Mouse (Mus musculus): ENCODE results near the gene Syngr1.

DNA sequence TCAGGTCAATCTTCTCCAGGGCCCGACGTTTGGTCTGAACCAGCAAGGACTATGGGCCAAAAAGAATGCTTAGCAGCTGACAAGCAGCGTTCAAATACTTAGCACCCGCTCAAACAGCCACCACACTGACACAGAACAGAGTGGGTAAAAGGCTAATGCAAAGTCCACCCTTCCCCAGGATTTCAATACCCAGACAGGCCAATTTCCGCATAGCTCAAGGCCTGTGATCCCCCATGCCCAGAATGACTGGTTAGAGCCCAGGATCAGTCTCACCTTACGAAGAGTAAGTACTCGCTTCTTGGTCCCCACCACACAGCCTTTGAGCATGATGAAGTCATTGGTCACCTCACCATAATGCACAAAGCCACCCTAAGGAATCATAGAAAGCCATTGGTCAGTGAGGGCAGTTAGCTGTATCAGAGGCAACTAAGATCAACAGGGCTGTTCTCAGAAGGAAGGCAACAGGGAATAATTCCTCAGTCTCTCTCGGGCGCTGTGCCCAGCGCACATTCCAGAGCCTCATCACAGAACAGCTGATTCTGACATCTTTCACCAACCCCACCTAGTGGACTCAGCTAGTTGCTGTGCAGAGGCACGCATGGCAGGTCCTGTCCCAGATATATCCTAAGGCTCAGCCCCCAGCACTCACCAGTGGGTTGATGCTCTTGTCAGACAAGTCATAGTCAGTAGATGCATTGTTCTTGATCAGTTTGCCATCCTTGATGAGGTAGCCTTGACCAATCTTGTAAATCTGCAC is 12.9 kb upstream of the Syngr1 start:
- TF ChIP-seq CTCF (IDR thresholded peaks at IDR 0.05; ENCODE audit: low read depth, low read length) (no peak), POLR2A (IDR thresholded peaks at IDR 0.05; ENCODE audit: borderline replicate concordance, low read depth, low read length) (no peak)

All from bone marrow macrophage, adult 2 months (primary cell).